Mouse (Mus musculus) spleen, adult 2 months (tissue): Measurements from ENCODE around the gene Snph.

Experiments used
- CTCF ChIP-seq: fragments of 200-500 bp; IDR thresholded peaks from 2 replicates; pipeline ENCODE4 v1.5.1; 2011; ENCODE audit warnings: mild to moderate bottlenecking, inconsistent platforms; ENCODE audit not compliant: insufficient read depth, insufficient read length, insufficient replicate concordance; ENCODE audit errors: extremely low read depth
- POLR2A ChIP-seq: fragments of 200-500 bp; IDR thresholded peaks from 2 replicates; pipeline ENCODE4 v1.6.1; 2011; ENCODE audit warnings: low read depth, low read length, inconsistent platforms

- TF ChIP-seq CTCF, result no peak
- no peak for TF ChIP-seq POLR2A
Measured at GRCm38 (mm10) chr2:151549615-151550121, 82.7 kb downstream of the Snph start.
